Mouse (Mus musculus): ENCODE data around the gene Tbc1d7.

DNA sequence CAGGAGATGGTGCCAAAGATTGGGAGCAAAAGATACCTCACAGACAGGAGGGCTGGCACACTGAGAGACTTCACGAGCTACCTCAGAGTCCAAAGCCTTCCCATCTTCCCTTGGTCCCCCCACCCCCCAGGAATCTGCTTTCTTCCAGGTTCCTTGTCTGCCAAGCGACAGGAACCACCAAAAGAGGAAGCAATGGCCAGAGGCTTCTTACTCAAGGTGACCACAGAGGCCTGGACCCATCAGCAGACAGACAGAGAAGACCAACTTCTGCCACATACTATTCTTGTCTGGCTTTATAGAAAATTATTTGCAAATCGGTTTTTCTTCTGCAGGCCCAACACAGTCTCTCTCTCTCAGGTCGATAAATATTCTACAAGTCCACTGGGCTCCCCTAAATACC is 46.4 kb upstream of the Tbc1d7 start:
- TF ChIP-seq EP300 (IDR thresholded peaks at IDR 0.05; ENCODE audit: low read depth): no peak
- no peak for TF ChIP-seq CTCF (IDR thresholded peaks at IDR 0.05; ENCODE audit: low read depth)
